Mouse (Mus musculus) heart, embryonic 11.5 days (tissue): ENCODE measurements around the gene Kif22. TPM values are rescaled to one million over a fixed set of nuclear protein-coding genes. Genes with fewer than 3 reads are reported as not detected.

Experiments
- ATAC-seq: fragments of 200-750 bp; cut with Nextera tagmentation; replicated peaks from 2 replicates; pipeline ENCODE4 v1.8.0; 2017; ENCODE audit warnings: moderate library complexity; ENCODE audit not compliant: insufficient number of reproducible peaks, low FRiP score, low TSS enrichment
- H3K27ac ChIP-seq: fragments of 300-500 bp; sonication (generic); 2 replicates; pipeline ENCODE4 v1.5.1; 2014; ENCODE audit warnings: mild to moderate bottlenecking, low read depth, low read length
- H3K27me3 ChIP-seq: fragments of 300-500 bp; sonication (generic); 2 replicates; pipeline ENCODE4 v1.6.1; 2014; ENCODE audit warnings: mild to moderate bottlenecking, low read length, mixed read lengths; ENCODE audit not compliant: control insufficient read depth, insufficient read depth
- H3K36me3 ChIP-seq: fragments of 300-500 bp; sonication (generic); 2 replicates; pipeline ENCODE4 v1.6.1; 2014; ENCODE audit warnings: mild to moderate bottlenecking, low read length, moderate library complexity, mixed read lengths; ENCODE audit not compliant: control insufficient read depth, insufficient read depth
- H3K4me1 ChIP-seq: fragments of 300-500 bp; sonication (generic); 2 replicates; pipeline ENCODE4 v1.6.1; 2014; ENCODE audit warnings: low read length; ENCODE audit not compliant: control insufficient read depth, insufficient read depth
- H3K4me2 ChIP-seq: fragments of 300-500 bp; sonication (generic); 2 replicates; pipeline ENCODE4 v1.6.1; 2014; ENCODE audit warnings: mild to moderate bottlenecking, moderate library complexity
- H3K4me3 ChIP-seq: fragments of 300-500 bp; sonication (generic); 2 replicates; pipeline ENCODE4 v1.5.1; 2014; ENCODE audit warnings: low read depth, low read length
- H3K9ac ChIP-seq: fragments of 300-500 bp; sonication (generic); 2 replicates; pipeline ENCODE4 v1.6.1; 2014; ENCODE audit warnings: mild to moderate bottlenecking, low read depth, low read length, moderate library complexity
- H3K9me3 ChIP-seq: fragments of 300-500 bp; sonication (generic); replicated peaks from 2 replicates; pipeline ENCODE4 v1.6.1; 2016; ENCODE audit warnings: low read length; ENCODE audit not compliant: control insufficient read depth
- WGBS: fragments of 180-500 bp; shearing (Covaris S2); extraction: QIAGEN DNeasy Blood & Tissue Kit; methylation state at CpG from one replicate; pipeline ENCODE4 v1.1.7; 2014; ENCODE audit not compliant: insufficient replicate concordance; 5-methylcytosine and 5-hydroxymethylcytosine counted together
- polyA plus RNA-seq: library from polyadenylated mRNA; unstranded; fragments of >200 nt; fragmentation: Nextera tagmentation; extraction: Ambion mirVana; gene quantifications from 2 replicates; pipeline ENCODE4 v1.2.1, GENCODE M21; 2014

Gene Kif22
- polyA plus RNA-seq, 1 experiment from 2014 or later = 103 TPM

- no peaks in the 10 kb centered on the region for H3K27me3 ChIP-seq
- H3K9ac ChIP-seq = no peak overlapping the region
- 80% methylated on average over 2 of the region's 2 CpGs for WGBS
- H3K4me1 ChIP-seq = peaks cover 7% of the 10 kb centered on the region; the same call in 1 of the 2 replicates
- H3K36me3 ChIP-seq = no peaks in the 10 kb centered on the region
- H3K4me3 ChIP-seq = no peak overlapping the region
- no peak for ATAC-seq
- H3K4me2 ChIP-seq = no peak overlapping the region
- no peak overlapping the region for H3K27ac ChIP-seq
- no peaks in the 10 kb centered on the region for H3K9me3 ChIP-seq
Observed at GRCm38 (mm10) chr7:127084794-127085193, 42.5 kb upstream of the Kif22 start.

GRCm38 (mm10) chr7:127083689-127084088 lies 41.4 kb upstream of the Kif22 start:
- no peaks in the 10 kb centered on the region for H3K27me3 ChIP-seq
- no peak overlapping the region for H3K4me2 ChIP-seq
- H3K27ac ChIP-seq = no peak overlapping the region
- H3K4me1 ChIP-seq = no peaks in the 10 kb centered on the region; the same call in 1 of the 2 replicates
- H3K4me3 ChIP-seq = no peak overlapping the region
- H3K9me3 ChIP-seq = no peaks in the 10 kb centered on the region
- no peak overlapping the region for H3K9ac ChIP-seq
- 78% methylated on average over 4 of the region's 4 CpGs for WGBS
- ATAC-seq = no peak
- no peaks in the 10 kb centered on the region for H3K36me3 ChIP-seq

GRCm38 (mm10) chr7:127082995-127083394 lies 40.7 kb upstream of the Kif22 start:
- Histone ChIP-seq H3K4me1 (no peaks in the 10 kb centered on the region), H3K9ac (no peak overlapping the region), H3K36me3 (no peaks in the 10 kb centered on the region), H3K4me3 (no peak overlapping the region), H3K27me3 (no peaks in the 10 kb centered on the region), H3K4me2 (no peak overlapping the region), H3K27ac (no peak overlapping the region), H3K9me3 (no peaks in the 10 kb centered on the region)
- 41% methylated on average over 2 of the region's 2 CpGs for WGBS
- ATAC-seq = no peak

GRCm38 (mm10) chr7:127082271-127082670 lies 40.0 kb upstream of the Kif22 start:
- ATAC-seq = no peak
- 65% methylated on average over 8 of the region's 8 CpGs for WGBS
- Histone ChIP-seq H3K27me3 (no peaks in the 10 kb centered on the region), H3K4me3 (no peak overlapping the region), H3K4me2 (no peak overlapping the region), H3K4me1 (no peaks in the 10 kb centered on the region), H3K27ac (no peak overlapping the region), H3K9me3 (no peaks in the 10 kb centered on the region), H3K9ac (no peak overlapping the region), H3K36me3 (no peaks in the 10 kb centered on the region)

- 50% methylated on average over 3 of the region's 3 CpGs for whole genome bisulfite sequencing
- Histone ChIP-seq H3K9ac (no peak overlapping the region), H3K36me3 (no peaks in the 10 kb centered on the region), H3K4me3 (no peak overlapping the region), H3K4me1 (peaks cover 3% of the 10 kb centered on the region; the same call in 1 of the 2 replicates), H3K9me3 (no peaks in the 10 kb centered on the region), H3K4me2 (no peak overlapping the region), H3K27ac (no peak overlapping the region), H3K27me3 (no peaks in the 10 kb centered on the region)
- ATAC-seq = no peak
Observed at GRCm38 (mm10) chr7:127080045-127080444, 37.8 kb upstream of the Kif22 start.

- Histone ChIP-seq H3K27me3 (no peaks in the 10 kb centered on the region), H3K36me3 (no peaks in the 10 kb centered on the region), H3K4me1 (peaks cover 3% of the 10 kb centered on the region; the same call in 1 of the 2 replicates), H3K4me2 (no peak overlapping the region), H3K9ac (no peak overlapping the region), H3K4me3 (no peak overlapping the region), H3K9me3 (no peaks in the 10 kb centered on the region), H3K27ac (no peak overlapping the region)
- ATAC-seq = no peak
- 77% methylated on average over 3 of the region's 3 CpGs for WGBS
Observed at GRCm38 (mm10) chr7:127077692-127078091, 35.4 kb upstream of the Kif22 start.

- no peak overlapping the region for H3K4me2 ChIP-seq
- peaks cover 3% of the 10 kb centered on the region; the same call in 1 of the 2 replicates for H3K4me1 ChIP-seq
- H3K27ac ChIP-seq = no peak overlapping the region
- H3K27me3 ChIP-seq = no peaks in the 10 kb centered on the region
- ATAC-seq = no peak
- H3K36me3 ChIP-seq = no peaks in the 10 kb centered on the region
- WGBS = 78% methylated on average over 5 of the region's 5 CpGs
- H3K9ac ChIP-seq = no peak overlapping the region
- H3K9me3 ChIP-seq = no peaks in the 10 kb centered on the region
- no peak overlapping the region for H3K4me3 ChIP-seq
Observed at GRCm38 (mm10) chr7:127076188-127076587, 33.9 kb upstream of the Kif22 start.

- Histone ChIP-seq H3K4me1 (peaks cover 3% of the 10 kb centered on the region; the same call in 1 of the 2 replicates), H3K36me3 (no peaks in the 10 kb centered on the region), H3K27me3 (no peaks in the 10 kb centered on the region), H3K9me3 (no peaks in the 10 kb centered on the region), H3K4me2 (no peak overlapping the region), H3K9ac (no peak overlapping the region), H3K27ac (no peak overlapping the region), H3K4me3 (no peak overlapping the region)
- 82% methylated on average over 4 of the region's 4 CpGs for WGBS
- no peak for ATAC-seq
Observed at GRCm38 (mm10) chr7:127073221-127073620, 30.9 kb upstream of the Kif22 start.

- 71% methylated on average over 4 of the region's 4 CpGs for WGBS
Observed at GRCm38 (mm10) chr7:127070871-127071413, 28.7 kb upstream of the Kif22 start.

More at GRCm38 (mm10) chr7:127070871-127071413, 28.7 kb upstream of the Kif22 start:
- no peak overlapping the region for H3K9ac ChIP-seq
- ATAC-seq = no peak
- H3K4me2 ChIP-seq = no peak overlapping the region
- no peaks in the 10 kb centered on the region for H3K36me3 ChIP-seq
- no peaks in the 10 kb centered on the region for H3K4me1 ChIP-seq
- no peaks in the 10 kb centered on the region for H3K9me3 ChIP-seq
- H3K27ac ChIP-seq = no peak overlapping the region
- H3K4me3 ChIP-seq = no peak overlapping the region
- no peaks in the 10 kb centered on the region for H3K27me3 ChIP-seq
